Mouse (Mus musculus) fat pad, adult 2 months (tissue): ENCODE results near the gene Slc12a1.

Source experiments
- DNase-seq: peaks from one replicate; pipeline ENCODE4 v3.0.0-alpha.2; 2011; ENCODE audit warnings: low read depth, low spot score; ENCODE audit errors: extremely low read depth

The Slc12a1 gene

DNA sequence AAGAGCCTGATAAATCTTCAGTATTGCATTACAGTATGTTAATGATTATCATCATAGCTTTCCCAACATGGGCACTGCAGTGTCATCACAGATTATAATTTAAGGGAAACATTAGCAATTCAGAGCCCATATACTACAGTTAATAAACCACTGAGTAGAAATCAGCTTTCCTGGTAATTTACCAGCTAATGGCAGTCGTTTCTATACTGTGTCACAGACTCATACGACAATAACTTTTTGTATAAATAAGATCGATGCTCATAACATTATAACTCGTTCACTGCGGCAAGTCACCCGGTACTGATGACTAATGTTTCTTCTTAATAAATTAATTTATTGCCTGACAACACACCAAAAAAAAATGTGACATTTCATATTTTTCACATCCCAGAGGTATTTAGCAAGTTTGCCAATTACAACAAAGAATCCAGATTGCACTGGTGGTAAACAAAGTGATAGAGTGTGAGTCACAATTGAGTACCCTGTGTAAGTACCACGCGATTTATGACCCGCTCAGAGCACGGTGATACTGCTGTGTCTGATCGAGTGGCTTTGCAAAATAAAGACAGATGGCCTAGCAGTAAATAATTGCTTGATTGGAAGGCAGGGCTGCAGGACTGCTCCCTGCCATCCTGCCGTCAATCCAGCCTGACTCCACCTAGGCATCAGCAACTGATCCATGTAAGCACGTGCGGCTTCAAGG, 56.7 kb downstream of the Slc12a1 start:
- no peak for DNase-seq

DNA sequence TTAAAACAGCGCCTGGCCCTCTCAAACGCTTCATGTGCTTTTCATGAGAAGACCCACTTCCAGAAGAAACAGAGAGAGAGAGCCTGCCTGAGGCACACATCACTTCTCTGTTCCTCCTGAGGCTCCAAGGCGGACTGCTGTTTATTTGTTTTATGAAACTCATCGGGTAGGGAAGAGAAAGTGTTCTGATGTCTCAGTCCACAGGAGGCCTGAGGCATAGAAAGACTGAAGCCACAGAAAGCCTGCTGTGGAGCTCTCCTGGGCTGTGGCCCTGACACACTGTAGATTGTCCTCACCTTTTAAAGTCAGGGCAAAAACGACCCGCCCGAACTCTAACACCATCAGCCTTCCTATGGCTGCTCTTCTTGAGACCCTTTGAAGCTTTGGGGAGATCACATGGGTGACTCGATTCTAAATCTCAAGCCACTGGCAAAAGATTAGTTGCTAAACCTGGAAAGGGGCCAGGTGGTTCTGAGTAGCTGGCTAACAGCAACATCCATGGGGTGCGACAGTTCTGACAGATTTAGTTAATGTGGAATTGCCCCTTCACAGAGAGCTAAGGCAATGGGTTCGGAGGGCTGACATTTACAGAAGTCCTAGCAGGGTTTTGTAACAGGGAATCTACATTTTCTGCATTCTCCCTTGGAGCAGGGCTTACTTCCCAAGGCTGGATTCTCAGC, 59.7 kb downstream of the Slc12a1 start:
- no peak for DNase-seq

DNA sequence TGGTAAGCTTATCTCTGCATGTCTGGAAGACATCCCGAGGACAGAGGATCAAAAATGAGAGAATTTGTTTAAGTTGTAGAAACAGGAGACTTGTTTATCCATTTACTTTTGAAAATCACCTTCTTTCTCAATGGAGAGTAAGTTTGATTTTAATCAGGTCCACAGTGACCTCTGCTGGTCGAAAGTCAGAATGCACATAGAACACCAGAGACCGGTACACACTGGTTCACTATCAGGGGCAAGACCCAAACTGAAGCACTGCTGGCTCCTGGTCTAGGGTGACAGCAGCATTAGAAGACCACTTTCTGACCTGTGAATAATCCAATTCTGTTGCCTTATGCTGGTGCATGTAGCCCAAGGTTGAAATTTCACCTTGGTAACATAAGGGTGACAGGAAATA, 62.3 kb downstream of the Slc12a1 start:
- DNase-seq = no peak

DNA sequence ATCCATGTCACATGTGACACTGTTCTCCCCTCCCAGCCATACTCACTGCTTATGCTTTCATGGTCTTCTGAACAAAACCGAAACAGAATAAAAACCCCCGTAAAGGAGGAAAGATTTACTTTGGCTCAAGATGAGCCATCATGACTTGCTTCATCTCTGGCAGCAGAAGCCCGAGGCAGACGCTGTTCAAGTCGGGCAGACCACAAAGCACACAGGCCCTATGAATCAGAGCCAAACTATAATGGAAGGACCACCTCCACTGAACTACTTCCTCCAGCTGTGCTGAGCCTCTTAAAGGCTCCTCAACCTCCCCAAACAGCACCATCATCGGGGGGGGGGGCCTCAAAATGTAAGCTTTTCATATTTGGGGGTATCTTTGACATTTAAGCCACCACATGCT, 65.0 kb downstream of the Slc12a1 start:
- no peak for DNase-seq

GRCm38 (mm10) chr2:125218566-125218965, 66.3 kb downstream of the Slc12a1 start:
- DNase-seq = no peak

GRCm38 (mm10) chr2:125219268-125219667, 67.0 kb downstream of the Slc12a1 start:
- DNase-seq = no peak

DNA sequence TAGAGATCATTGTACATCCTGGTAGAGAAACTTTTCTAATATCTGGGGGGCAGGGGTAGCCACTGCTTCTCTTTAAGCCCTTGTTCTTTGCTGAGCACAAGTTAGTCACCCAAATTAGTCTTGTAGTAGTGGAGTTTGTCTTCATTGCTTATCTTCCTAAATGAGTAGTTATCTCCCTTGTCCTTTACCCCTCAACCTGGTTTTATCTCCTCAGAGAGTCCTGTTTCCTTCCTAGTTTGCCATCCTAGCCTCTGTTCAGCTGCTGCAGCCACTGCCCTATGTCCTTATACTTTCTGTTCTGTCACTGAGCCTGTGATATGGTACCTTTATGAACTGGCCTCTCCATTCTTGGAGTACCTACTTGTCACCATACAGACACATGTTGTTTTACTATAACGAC, 69.4 kb downstream of the Slc12a1 start:
- DNase-seq = no peak

DNA sequence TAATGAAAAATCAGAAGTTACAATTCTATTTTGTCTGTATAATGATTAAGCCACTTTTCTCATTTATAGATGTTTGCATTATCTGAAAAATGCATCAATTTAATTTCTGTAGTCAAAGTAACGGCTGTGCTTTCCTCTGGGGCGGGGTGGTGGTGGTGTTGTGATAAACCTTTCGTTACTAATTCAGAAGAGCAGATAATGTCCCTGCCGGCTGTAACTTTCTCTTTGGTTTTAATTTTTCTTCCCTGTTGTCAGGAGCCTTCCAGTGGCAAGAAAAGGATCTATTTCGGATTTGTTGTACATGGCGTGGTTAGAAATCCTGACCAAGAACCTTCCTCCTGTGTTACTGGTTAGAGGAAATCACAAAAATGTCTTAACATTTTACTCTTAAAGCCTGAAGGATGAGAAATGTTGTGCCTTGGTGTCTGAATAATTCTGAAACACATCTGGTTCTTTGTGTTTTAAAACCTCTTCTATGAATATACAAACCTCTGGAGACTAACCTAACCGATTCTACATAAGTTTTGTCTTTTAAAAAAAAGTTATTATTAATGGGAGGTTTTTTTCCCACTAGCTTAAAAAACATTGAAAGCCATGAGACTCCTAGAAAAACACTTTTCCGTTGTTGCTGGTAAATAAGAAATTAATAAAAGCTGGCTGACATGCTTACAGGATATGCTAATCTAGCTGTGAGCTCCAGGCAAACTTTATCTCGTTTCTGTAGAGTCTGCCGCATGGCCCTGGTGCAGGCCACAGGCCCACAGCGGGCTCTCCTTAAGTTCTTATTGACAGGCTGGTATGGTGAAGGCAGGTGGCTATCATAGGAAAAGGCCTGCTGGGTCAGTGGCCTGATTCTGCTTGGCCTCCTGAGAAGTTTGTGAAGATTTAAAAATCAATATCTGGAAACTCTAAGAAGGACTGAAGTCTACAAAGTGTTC, 76.4 kb downstream of the Slc12a1 start:
- no peak for DNase-seq

- no peak for DNase-seq
These were observed 79.9 kb downstream of the Slc12a1 start for GRCm38 (mm10) chr2:125232183-125232582.

DNA sequence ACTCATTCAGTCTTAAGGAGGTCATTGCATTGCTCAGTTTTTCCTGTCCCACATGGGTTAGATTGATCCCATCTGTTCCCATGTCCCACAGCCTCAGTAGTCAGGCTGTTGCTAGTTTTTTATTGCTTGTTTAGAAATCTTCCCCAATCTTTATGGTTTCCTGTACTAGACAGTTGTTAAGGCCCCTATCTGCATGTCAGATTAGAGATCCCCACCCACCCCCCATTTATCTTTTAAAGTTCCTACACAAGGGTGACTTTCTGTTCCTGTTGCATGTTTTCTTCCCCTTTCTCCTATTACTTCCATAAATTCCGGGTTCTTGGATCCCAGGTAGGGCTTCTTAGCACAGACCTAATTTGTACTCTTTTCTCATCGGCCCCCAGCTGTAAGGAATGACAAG, 81.2 kb downstream of the Slc12a1 start:
- DNase-seq = no peak

DNA sequence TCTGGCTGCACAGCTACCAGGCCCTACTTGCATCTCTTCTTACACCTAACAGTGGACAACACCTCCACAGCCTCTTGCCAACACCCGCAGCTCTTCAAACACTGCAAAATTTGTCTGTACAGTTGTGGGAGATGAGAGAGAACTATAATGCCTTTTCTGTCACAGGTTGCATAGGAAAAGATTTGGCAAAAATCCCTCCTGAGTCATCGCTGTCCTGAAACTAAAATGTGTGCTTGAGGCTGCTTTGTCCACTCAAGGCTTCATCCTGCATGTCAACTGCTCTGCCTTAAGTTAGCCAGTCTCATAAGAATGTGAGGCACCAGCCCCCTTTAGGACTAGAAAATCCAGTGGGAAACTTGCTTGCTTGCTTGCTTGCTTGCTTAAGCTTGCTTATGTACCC, 81.7 kb downstream of the Slc12a1 start:
- DNase-seq = no peak

GRCm38 (mm10) chr2:125245545-125246285, 93.4 kb downstream of the Slc12a1 start:
- no peak for DNase-seq

GRCm38 (mm10) chr2:125246669-125247068, 94.4 kb downstream of the Slc12a1 start:
- no peak for DNase-seq

DNA sequence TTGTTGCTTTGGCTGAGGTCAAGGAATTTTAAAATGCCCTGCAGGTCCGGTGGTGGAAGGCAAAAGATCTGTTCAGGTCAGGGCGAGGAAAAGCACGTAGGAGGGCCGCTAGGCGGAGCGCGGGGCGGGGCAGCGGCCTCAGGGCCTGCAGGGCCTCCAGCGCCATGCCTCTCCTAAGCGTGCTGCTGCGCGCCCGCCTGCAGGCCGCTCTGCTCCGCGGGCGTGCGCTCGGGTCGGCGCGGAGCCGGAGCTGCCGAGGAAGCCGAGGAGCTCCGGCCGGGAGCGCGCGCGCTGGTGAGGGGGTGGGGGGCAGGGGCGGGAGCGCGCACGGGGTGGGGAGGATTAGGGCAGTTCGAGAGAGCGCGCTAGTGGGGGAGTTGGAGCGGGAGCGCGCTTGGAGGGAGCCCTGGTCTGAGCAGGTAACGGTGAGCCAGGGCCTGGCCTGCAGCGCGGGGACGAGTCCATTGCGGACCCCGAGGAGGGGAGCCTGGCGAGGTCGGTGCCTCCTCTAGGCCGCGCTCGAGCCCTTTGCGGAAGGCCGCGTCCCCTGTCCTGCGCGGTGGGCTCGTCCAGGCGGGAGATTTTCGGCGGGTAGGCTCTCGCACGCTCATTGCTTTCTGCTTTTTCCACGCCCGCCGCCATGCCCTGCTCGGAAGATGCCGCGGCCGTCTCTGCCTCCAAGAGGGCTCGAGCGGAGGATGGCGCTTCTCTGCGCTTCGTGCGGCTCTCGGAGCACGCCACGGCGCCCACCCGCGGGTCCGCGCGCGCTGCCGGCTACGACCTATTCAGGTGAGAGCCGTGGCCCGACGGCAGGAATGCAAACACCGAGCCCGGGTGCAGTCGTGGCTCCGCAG, 95.0 kb downstream of the Slc12a1 start, which contains the start of gene Dut:
Gene Dut, plus strand, starts transcription at position 83 of the 854 bp plus-strand sequence.
- peak; percentile 21 for DNase-seq

DNA sequence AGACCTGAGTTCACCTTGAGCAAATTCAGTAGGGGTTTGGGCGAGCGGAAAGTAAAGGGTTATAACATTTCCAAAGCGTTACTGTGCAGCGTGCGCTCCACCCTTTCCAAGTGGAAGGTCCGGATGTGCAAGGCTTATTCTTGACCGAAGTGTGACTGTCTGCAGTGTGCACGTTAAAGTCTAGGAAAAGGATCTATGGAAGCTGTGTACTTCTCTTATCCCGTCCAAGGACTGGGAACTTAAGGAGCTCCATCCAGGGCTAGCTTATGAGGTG, 95.6 kb downstream of the Slc12a1 start:
- DNase-seq = no peak

GRCm38 (mm10) chr2:125248256-125248655, 96.0 kb downstream of the Slc12a1 start:
- no peak for DNase-seq

GRCm38 (mm10) chr2:125249339-125249738, 97.0 kb downstream of the Slc12a1 start:
- no peak for DNase-seq

DNA sequence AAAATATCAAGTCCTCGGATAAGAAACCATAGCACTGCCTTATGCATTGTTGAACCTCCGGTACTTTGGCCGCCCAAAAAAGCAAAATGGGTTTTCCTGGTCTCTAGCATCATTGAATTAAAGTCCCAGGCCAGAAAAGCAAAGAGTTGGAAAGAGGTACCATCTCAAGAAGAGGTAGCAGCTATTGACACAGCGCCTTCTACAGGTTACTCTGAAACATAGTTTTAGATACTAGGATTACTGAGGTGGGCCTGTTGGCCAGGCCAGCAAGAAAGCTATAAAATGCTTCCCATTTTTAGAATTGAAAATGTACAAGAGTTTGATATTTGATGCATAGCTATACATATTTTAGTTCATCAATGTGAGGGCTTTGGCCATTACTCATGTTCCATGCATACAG, 97.6 kb downstream of the Slc12a1 start:
- no peak for DNase-seq

DNA sequence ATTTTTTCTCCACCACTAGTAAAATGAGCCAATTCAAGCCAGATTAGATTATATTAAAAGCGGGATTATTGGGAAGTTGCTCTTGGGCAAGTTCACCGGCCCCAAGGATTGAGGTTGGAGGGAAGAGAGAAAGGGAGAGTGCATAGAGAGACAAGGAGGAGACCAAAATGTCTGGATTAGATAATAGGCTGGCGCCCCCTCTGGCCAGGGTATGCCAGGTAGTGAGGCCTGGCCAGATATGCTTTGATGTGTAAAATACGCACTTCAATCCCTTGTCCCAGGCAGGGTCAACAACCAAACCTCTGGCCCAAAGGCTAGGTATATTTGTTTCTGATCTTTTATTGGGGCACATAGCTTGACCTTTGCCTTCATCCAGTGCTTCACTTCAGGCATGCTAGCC, 99.5 kb downstream of the Slc12a1 start:
- DNase-seq = no peak

- DNase-seq = no peak
These were observed 100.0 kb downstream of the Slc12a1 start for GRCm38 (mm10) chr2:125252275-125252674.
